Mouse (Mus musculus) midbrain, embryonic 12.5 days (tissue): ENCODE results near the gene Srgap3. TPM values are rescaled to one million over a fixed set of nuclear protein-coding genes. Genes with fewer than 3 reads are reported as not detected.
A peak's percentile ranks its signal among the peaks of the same experiment; 100 is the strongest.

Experiments used
- ATAC-seq: fragments of 200-750 bp; cut with Nextera tagmentation; 2 replicates; pipeline ENCODE4 v1.8.0; 2017; ENCODE audit warnings: low read depth, moderate TSS enrichment, moderate library complexity; ENCODE audit not compliant: low FRiP score
- H3K27ac ChIP-seq: fragments of 300-500 bp; sonication (generic); replicated peaks from 2 replicates; pipeline ENCODE4 v1.5.1; 2016; ENCODE audit warnings: mild to moderate bottlenecking
- H3K27me3 ChIP-seq: fragments of 300-500 bp; sonication (generic); 2 replicates; pipeline ENCODE4 v1.6.1; 2016; ENCODE audit warnings: mild to moderate bottlenecking
- H3K36me3 ChIP-seq: fragments of 300-500 bp; sonication (generic); 2 replicates; pipeline ENCODE4 v1.6.1; 2016
- H3K4me1 ChIP-seq: fragments of 300-500 bp; sonication (generic); 2 replicates; pipeline ENCODE4 v1.6.1; 2016
- H3K4me2 ChIP-seq: fragments of 300-500 bp; sonication (generic); replicated peaks from 2 replicates; pipeline ENCODE4 v1.6.1; 2016; ENCODE audit warnings: mild to moderate bottlenecking, moderate library complexity
- H3K4me3 ChIP-seq: fragments of 300-500 bp; sonication (generic); 2 replicates; pipeline ENCODE4 v1.5.1; 2016; ENCODE audit warnings: mild to moderate bottlenecking
- H3K9ac ChIP-seq: fragments of 300-500 bp; sonication (generic); replicated peaks from 2 replicates; pipeline ENCODE4 v1.6.1; 2016; ENCODE audit warnings: mild to moderate bottlenecking, moderate library complexity
- H3K9me3 ChIP-seq: fragments of 300-500 bp; sonication (generic); 2 replicates; pipeline ENCODE4 v1.6.1; 2016; ENCODE audit warnings: mild to moderate bottlenecking
- WGBS: fragments of 180-500 bp; shearing (Covaris S2); methylation state at CpG from one replicate; pipeline ENCODE4 v1.1.7; 2016; 5-methylcytosine and 5-hydroxymethylcytosine counted together
- polyA plus RNA-seq: library from polyadenylated mRNA; unstranded; fragments of >200 nt; fragmentation: Nextera tagmentation; extraction: Ambion mirVana; gene quantifications from 2 replicates; pipeline ENCODE4 v1.2.1, GENCODE M21; 2016

Gene Srgap3
- polyA plus RNA-seq, 1 experiment from 2014 or later: 60.5 TPM

GRCm38 (mm10) chr6:112789901-112790300, 157.2 kb downstream of the Srgap3 start:
- Histone ChIP-seq H3K36me3 (peaks cover 37% of the 10 kb centered on the region), H3K4me1 (peaks cover 18% of the 10 kb centered on the region), H3K27ac (peak overlapping the region; percentile 27; the same call in 1 of the 2 replicates), H3K9me3 (no peaks in the 10 kb centered on the region), H3K27me3 (no peaks in the 10 kb centered on the region), H3K4me3 (no peak overlapping the region), H3K4me2 (no peak overlapping the region), H3K9ac (no peak overlapping the region)
- ATAC-seq: no peak
- 64% methylated on average over 6 of the region's 6 CpGs for WGBS

- Histone ChIP-seq H3K4me3 (no peak overlapping the region), H3K9ac (no peak overlapping the region), H3K36me3 (peaks cover 27% of the 10 kb centered on the region), H3K4me2 (no peak overlapping the region), H3K27me3 (no peaks in the 10 kb centered on the region), H3K4me1 (peaks cover 18% of the 10 kb centered on the region), H3K27ac (peak overlapping the region; percentile 54), H3K9me3 (no peaks in the 10 kb centered on the region)
- WGBS: 25% methylated on average over 10 of the region's 10 CpGs
- ATAC-seq: peak; percentile 39; the same call in 1 of the 2 replicates
Measured at GRCm38 (mm10) chr6:112788617-112789016, 158.4 kb downstream of the Srgap3 start.

GRCm38 (mm10) chr6:112788174-112788573, 158.9 kb downstream of the Srgap3 start:
- Histone ChIP-seq H3K4me2 (no peak overlapping the region), H3K4me3 (no peak overlapping the region), H3K9me3 (no peaks in the 10 kb centered on the region), H3K36me3 (peaks cover 22% of the 10 kb centered on the region), H3K9ac (no peak overlapping the region), H3K27me3 (no peaks in the 10 kb centered on the region), H3K4me1 (peaks cover 18% of the 10 kb centered on the region), H3K27ac (0 out of 2 replicates have a peak overlapping the region, but pooled peaks have one; percentile 54)
- ATAC-seq: no peak
- WGBS: 76% methylated on average over 1 of the region's 1 CpGs

GRCm38 (mm10) chr6:112781409-112782093, 165.5 kb downstream of the Srgap3 start:
- Histone ChIP-seq H3K9ac (no peak overlapping the region), H3K4me1 (no peaks in the 10 kb centered on the region), H3K27ac (no peak overlapping the region), H3K9me3 (no peaks in the 10 kb centered on the region), H3K36me3 (peaks cover 59% of the 10 kb centered on the region), H3K27me3 (no peaks in the 10 kb centered on the region), H3K4me2 (no peak overlapping the region), H3K4me3 (no peak overlapping the region)
- no peak for ATAC-seq
- WGBS: 84% methylated on average over 10 of the region's 10 CpGs

DNA sequence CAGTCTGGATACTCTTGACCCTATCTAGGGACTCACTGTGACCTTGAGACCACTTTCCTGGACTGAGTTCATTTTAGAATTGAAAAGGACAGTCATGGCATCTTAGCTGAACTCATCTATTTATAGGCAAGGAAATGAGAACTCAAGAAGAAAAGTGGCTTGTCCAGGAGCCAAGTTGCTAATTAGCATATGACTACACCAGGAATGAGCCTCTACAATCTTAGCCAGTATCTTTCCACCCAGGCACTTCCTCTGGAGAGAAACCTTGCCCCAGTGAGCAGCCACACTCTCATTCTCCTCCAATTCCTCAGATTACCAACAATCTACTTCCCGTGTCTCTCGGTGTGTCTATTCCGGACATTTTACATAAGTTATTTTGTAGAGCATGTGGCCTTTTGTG, 168.9 kb downstream of the Srgap3 start:
- no peak overlapping the region for H3K4me2 ChIP-seq
- H3K9me3 ChIP-seq: no peaks in the 10 kb centered on the region
- no peaks in the 10 kb centered on the region for H3K27me3 ChIP-seq
- H3K4me1 ChIP-seq: no peaks in the 10 kb centered on the region
- 97% methylated on average over 3 of the region's 3 CpGs for WGBS
- H3K27ac ChIP-seq: no peak overlapping the region
- no peak overlapping the region for H3K4me3 ChIP-seq
- H3K9ac ChIP-seq: no peak overlapping the region
- H3K36me3 ChIP-seq: peaks cover 91% of the 10 kb centered on the region
- no peak for ATAC-seq

GRCm38 (mm10) chr6:112776718-112777117, 170.3 kb downstream of the Srgap3 start:
- H3K4me1 ChIP-seq: no peaks in the 10 kb centered on the region
- H3K4me2 ChIP-seq: no peak overlapping the region
- WGBS: 95% methylated on average over 6 of the region's 6 CpGs
- no peak overlapping the region for H3K9ac ChIP-seq
- H3K36me3 ChIP-seq: peaks cover 97% of the 10 kb centered on the region
- H3K4me3 ChIP-seq: no peak overlapping the region
- no peaks in the 10 kb centered on the region for H3K9me3 ChIP-seq
- H3K27me3 ChIP-seq: no peaks in the 10 kb centered on the region
- no peak for ATAC-seq
- H3K27ac ChIP-seq: no peak overlapping the region

DNA sequence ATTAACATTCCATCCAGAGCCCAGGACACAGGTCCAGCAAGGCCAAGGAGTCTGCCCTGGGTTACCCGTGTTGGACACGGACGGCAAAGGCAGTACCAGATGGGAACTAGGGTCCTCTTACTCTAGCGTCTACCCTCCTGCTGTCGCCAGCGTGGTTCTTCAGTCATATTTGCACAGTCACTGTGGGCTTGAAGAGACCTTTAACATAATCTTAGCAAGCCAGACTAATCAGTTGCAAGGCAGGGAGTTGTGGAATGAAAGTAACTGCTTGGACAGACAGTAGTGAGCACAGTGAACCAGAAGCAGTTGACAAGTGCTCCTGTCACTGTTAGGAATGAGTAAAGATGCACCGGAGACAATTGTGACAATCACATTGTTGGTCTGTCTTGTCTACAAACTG, 173.3 kb downstream of the Srgap3 start:
- Histone ChIP-seq H3K27me3 (no peaks in the 10 kb centered on the region), H3K4me3 (no peak overlapping the region), H3K9ac (no peak overlapping the region), H3K27ac (0 out of 2 replicates have a peak overlapping the region, but pooled peaks have one; percentile 35), H3K36me3 (peaks cover 98% of the 10 kb centered on the region), H3K4me1 (no peaks in the 10 kb centered on the region), H3K4me2 (no peak overlapping the region), H3K9me3 (no peaks in the 10 kb centered on the region)
- ATAC-seq: 0 out of 2 replicates have a peak, but pooled peaks have one; percentile 39
- 95% methylated on average over 7 of the region's 7 CpGs for WGBS

- Histone ChIP-seq H3K9me3 (no peaks in the 10 kb centered on the region), H3K9ac (no peak overlapping the region), H3K4me2 (no peak overlapping the region), H3K27me3 (no peaks in the 10 kb centered on the region), H3K4me3 (no peak overlapping the region), H3K4me1 (no peaks in the 10 kb centered on the region), H3K27ac (no peak overlapping the region), H3K36me3 (peaks cover 98% of the 10 kb centered on the region)
- ATAC-seq: no peak
- WGBS: 86% methylated on average over 2 of the region's 2 CpGs
Measured at GRCm38 (mm10) chr6:112770996-112771395, 176.1 kb downstream of the Srgap3 start.

DNA sequence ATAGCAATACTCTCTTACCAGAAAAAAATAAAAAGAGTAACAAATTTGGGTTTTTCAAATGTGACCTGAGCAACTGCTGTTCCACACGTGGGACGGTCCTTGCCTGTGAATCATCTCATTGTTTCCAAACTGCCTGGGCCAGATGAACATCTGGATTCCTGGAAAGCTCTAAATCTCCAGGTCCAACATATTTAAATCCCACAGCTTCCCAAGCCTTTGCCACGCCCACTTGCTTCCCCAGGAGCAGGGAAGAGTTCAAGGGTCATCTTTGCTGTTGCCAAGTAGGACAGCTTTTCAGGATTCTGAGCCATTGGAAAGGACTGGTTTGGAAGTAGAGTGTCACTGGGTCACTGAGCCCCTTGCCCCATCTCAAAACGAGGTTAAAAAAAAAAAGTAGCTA, 188.5 kb downstream of the Srgap3 start:
- H3K36me3 ChIP-seq: peaks cover 87% of the 10 kb centered on the region
- ATAC-seq: no peak
- 42% methylated on average over 4 of the region's 4 CpGs for WGBS

GRCm38 (mm10) chr6:112756866-112757265, 190.2 kb downstream of the Srgap3 start:
- WGBS: 82% methylated on average over 4 of the region's 4 CpGs
- H3K9ac ChIP-seq: no peak overlapping the region
- H3K27me3 ChIP-seq: no peaks in the 10 kb centered on the region
- peaks cover 87% of the 10 kb centered on the region for H3K36me3 ChIP-seq
- no peak overlapping the region for H3K4me2 ChIP-seq
- H3K27ac ChIP-seq: peak overlapping the region; percentile 7; the same call in 1 of the 2 replicates
- H3K4me3 ChIP-seq: no peak overlapping the region
- ATAC-seq: no peak
- H3K9me3 ChIP-seq: no peaks in the 10 kb centered on the region
- no peaks in the 10 kb centered on the region for H3K4me1 ChIP-seq

More for the DNA sequence above, 188.5 kb downstream of the Srgap3 start:
- Histone ChIP-seq H3K9ac (no peak overlapping the region), H3K4me1 (no peaks in the 10 kb centered on the region), H3K27ac (peak overlapping the region; percentile 32; the same call in 1 of the 2 replicates), H3K9me3 (no peaks in the 10 kb centered on the region), H3K27me3 (no peaks in the 10 kb centered on the region), H3K4me3 (no peak overlapping the region), H3K4me2 (no peak overlapping the region)

GRCm38 (mm10) chr6:112754994-112755393, 192.1 kb downstream of the Srgap3 start:
- peaks cover 88% of the 10 kb centered on the region for H3K36me3 ChIP-seq
- no peaks in the 10 kb centered on the region for H3K4me1 ChIP-seq
- H3K4me3 ChIP-seq: no peak overlapping the region
- 96% methylated on average over 6 of the region's 6 CpGs for WGBS
- no peak overlapping the region for H3K4me2 ChIP-seq
- no peak for ATAC-seq
- H3K27ac ChIP-seq: no peak overlapping the region
- H3K9me3 ChIP-seq: no peaks in the 10 kb centered on the region
- H3K27me3 ChIP-seq: no peaks in the 10 kb centered on the region
- no peak overlapping the region for H3K9ac ChIP-seq

GRCm38 (mm10) chr6:112752517-112752916, 194.5 kb downstream of the Srgap3 start:
- 96% methylated on average over 3 of the region's 3 CpGs for WGBS
- Histone ChIP-seq H3K9ac (no peak overlapping the region), H3K4me1 (no peaks in the 10 kb centered on the region), H3K4me2 (no peak overlapping the region), H3K4me3 (no peak overlapping the region), H3K9me3 (no peaks in the 10 kb centered on the region), H3K27ac (no peak overlapping the region), H3K36me3 (peaks cover 91% of the 10 kb centered on the region), H3K27me3 (no peaks in the 10 kb centered on the region)
- ATAC-seq: no peak
